Mouse (Mus musculus): Measurements from ENCODE around the gene 1700042G07Rik. TPM values are rescaled to one million over a fixed set of nuclear protein-coding genes. Genes with fewer than 3 reads are reported as not detected.

1700042G07Rik gene
- polyA plus RNA-seq (2016; fragmentation: Nextera tagmentation; extraction: Ambion mirVana), result not detected in 2 replicates

- H3K36me3 ChIP-seq, result no peaks in the 10 kb centered on the region
- peaks cover 3% of the 10 kb centered on the region; the same call in 1 of the 2 replicates for H3K27me3 ChIP-seq (ENCODE audit: insufficient read depth, poor library complexity, severe bottlenecking)
- H3K27ac ChIP-seq, result no peak within 1 kb of the TSS
- peaks cover 42% of the 10 kb centered on the region for H3K4me1 ChIP-seq (replicated peaks)
- WGBS, result 84% methylated on average over 6 of the region's 6 CpGs
- H3K9me3 ChIP-seq, result no peaks in the 10 kb centered on the region
- no peak within 1 kb of the TSS for H3K4me3 ChIP-seq
- DNase-seq (ENCODE audit: low spot score), result no peak
These were observed at the start of gene 1700042G07Rik, which contains the start of gene Gm49337 for GRCm38 (mm10) chr4:116173072-116173471. Gene 1700042G07Rik (plus strand): TSS chr4:116173372. Gene Gm49337 (plus strand): TSS chr4:116173384.

- H3K36me3 ChIP-seq, result peaks cover 25% of the 10 kb centered on the region
- peaks cover 25% of the 10 kb centered on the region for H3K4me1 ChIP-seq (replicated peaks)
- peak within 1 kb of the TSS; percentile 81 for H3K27ac ChIP-seq
- WGBS, result 9% methylated on average over 24 of the region's 24 CpGs
- H3K4me3 ChIP-seq, result peak within 1 kb of the TSS; percentile 61
- DNase-seq (ENCODE audit: low spot score), result peak; percentile 94
- H3K27me3 ChIP-seq (ENCODE audit: insufficient read depth, poor library complexity, severe bottlenecking), result no peaks in the 10 kb centered on the region
- no peaks in the 10 kb centered on the region for H3K9me3 ChIP-seq
These were observed 49.3 kb upstream of the 1700042G07Rik start, which contains the start of the genes Rad54l and Pomgnt1 for GRCm38 (mm10) chr4:116123602-116124519. Gene Rad54l (minus strand): TSS chr4:116123690. Gene Pomgnt1 (plus strand): TSS chr4:116123840.

GRCm38 (mm10) chr4:116125803-116126386, 47.3 kb upstream of the 1700042G07Rik start:
- Histone ChIP-seq H3K36me3 (peaks cover 8% of the 10 kb centered on the region; the same call in 1 of the 2 replicates), H3K4me3 (no peak overlapping the region), H3K4me1 (replicated peaks) (peaks cover 25% of the 10 kb centered on the region), H3K9me3 (no peaks in the 10 kb centered on the region), H3K27me3 (ENCODE audit: insufficient read depth, poor library complexity, severe bottlenecking) (no peaks in the 10 kb centered on the region), H3K27ac (no peak overlapping the region)
- WGBS, result 94% methylated on average over 4 of the region's 4 CpGs
- DNase-seq (ENCODE audit: low spot score), result no peak

- H3K27ac ChIP-seq, result no peak overlapping the region
- peaks cover 5% of the 10 kb centered on the region; the same call in 1 of the 2 replicates for H3K36me3 ChIP-seq
- DNase-seq (ENCODE audit: low spot score), result no peak
- peaks cover 18% of the 10 kb centered on the region for H3K4me1 ChIP-seq (replicated peaks)
- no peaks in the 10 kb centered on the region for H3K9me3 ChIP-seq
- H3K4me3 ChIP-seq, result no peak overlapping the region
- 60% methylated on average over 6 of the region's 6 CpGs for WGBS
- H3K27me3 ChIP-seq (ENCODE audit: insufficient read depth, poor library complexity, severe bottlenecking), result no peaks in the 10 kb centered on the region
These were observed 45.2 kb upstream of the 1700042G07Rik start for GRCm38 (mm10) chr4:116127956-116128355.

DNA sequence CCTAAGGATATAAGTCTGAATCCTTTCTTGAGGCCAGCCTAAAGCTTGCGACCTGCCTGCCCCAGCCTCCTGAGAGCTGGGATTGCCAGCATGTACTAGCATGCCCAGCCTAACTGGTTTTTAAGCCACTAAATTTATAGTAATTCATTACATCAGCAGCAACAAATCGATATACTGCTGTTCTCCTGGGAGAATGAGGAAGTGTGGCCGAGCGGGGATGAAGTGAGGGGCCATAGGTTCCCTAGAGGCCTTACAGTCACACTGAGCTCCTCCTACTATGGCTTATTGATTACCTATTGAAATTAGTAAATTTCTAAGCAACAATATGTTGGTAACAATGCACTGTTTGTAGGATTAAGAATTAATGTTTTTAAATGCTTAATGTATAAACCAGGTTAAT, 40.0 kb upstream of the 1700042G07Rik start:
- H3K36me3 ChIP-seq, result peaks cover 7% of the 10 kb centered on the region; the same call in 1 of the 2 replicates
- no peak overlapping the region for H3K4me3 ChIP-seq
- H3K4me1 ChIP-seq (replicated peaks), result peaks cover 8% of the 10 kb centered on the region
- no peaks in the 10 kb centered on the region for H3K27me3 ChIP-seq (ENCODE audit: insufficient read depth, poor library complexity, severe bottlenecking)
- H3K9me3 ChIP-seq, result no peaks in the 10 kb centered on the region
- no peak for DNase-seq (ENCODE audit: low spot score)
- no peak overlapping the region for H3K27ac ChIP-seq
- WGBS, result 87% methylated on average over 4 of the region's 4 CpGs

- no peaks in the 10 kb centered on the region for H3K9me3 ChIP-seq
- no peak for DNase-seq (ENCODE audit: low spot score)
- H3K36me3 ChIP-seq, result peaks cover 7% of the 10 kb centered on the region; the same call in 1 of the 2 replicates
- 37% methylated on average over 2 of the region's 2 CpGs for WGBS
- no peak overlapping the region for H3K27ac ChIP-seq
- peaks cover 8% of the 10 kb centered on the region for H3K4me1 ChIP-seq (replicated peaks)
- H3K27me3 ChIP-seq (ENCODE audit: insufficient read depth, poor library complexity, severe bottlenecking), result no peaks in the 10 kb centered on the region
- no peak overlapping the region for H3K4me3 ChIP-seq
These were observed 38.2 kb upstream of the 1700042G07Rik start for GRCm38 (mm10) chr4:116134990-116135389.

GRCm38 (mm10) chr4:116137421-116137996, 35.7 kb upstream of the 1700042G07Rik start:
- 0 out of 2 replicates have a peak, but pooled peaks cover 3% of the 10 kb centered on the region for H3K36me3 ChIP-seq
- H3K4me1 ChIP-seq (replicated peaks), result peaks cover 23% of the 10 kb centered on the region

DNA sequence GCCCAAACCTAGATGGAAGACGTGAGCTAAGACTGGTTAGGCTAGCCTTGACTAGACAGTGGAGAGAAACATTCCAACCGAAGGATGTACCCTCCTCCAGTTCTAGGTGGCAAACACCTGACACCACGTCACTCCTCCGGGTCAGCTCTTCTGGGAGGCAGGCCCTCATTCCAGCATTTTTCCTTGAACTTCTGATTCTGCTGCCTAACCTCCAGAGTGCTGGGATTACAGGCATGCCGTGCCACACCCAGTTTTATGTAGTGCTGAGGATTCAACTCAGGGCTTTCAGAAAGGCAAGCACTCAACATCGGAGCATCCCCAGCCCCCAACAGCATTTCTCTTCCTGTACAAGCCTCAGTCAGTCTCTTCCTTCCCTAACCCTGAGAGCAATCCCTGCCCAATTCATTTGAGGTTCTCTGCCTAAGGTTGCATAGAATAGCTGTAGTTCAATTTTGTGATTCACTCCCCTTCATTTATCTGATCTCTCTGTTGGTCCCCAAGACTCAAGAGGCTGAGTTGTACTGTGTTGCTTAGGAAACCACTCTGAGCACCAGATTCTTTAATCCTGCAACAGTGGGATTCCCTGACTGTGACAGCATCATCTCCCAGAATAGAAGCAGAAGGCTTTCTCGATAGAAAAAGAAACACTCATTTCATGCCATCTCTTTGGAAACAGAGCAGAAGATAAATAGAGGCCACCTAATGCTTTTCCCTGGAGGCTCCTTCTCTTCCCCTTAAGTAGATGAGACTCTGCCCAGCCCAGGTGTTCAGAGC, 32.2 kb upstream of the 1700042G07Rik start:
- no peaks in the 10 kb centered on the region for H3K9me3 ChIP-seq
- WGBS, result 85% methylated on average over 7 of the region's 7 CpGs
- peaks cover 35% of the 10 kb centered on the region for H3K27me3 ChIP-seq (ENCODE audit: insufficient read depth, poor library complexity, severe bottlenecking)
- H3K4me3 ChIP-seq, result no peak overlapping the region
- DNase-seq (ENCODE audit: low spot score), result no peak
- peaks cover 39% of the 10 kb centered on the region for H3K4me1 ChIP-seq (replicated peaks)
- 0 out of 2 replicates have a peak, but pooled peaks cover 3% of the 10 kb centered on the region for H3K36me3 ChIP-seq
- no peak overlapping the region for H3K27ac ChIP-seq

More at GRCm38 (mm10) chr4:116137421-116137996, 35.7 kb upstream of the 1700042G07Rik start:
- H3K9me3 ChIP-seq, result no peaks in the 10 kb centered on the region
- no peak overlapping the region for H3K27ac ChIP-seq
- no peak for DNase-seq (ENCODE audit: low spot score)
- WGBS, result 55% methylated on average over 13 of the region's 13 CpGs
- peaks cover 10% of the 10 kb centered on the region for H3K27me3 ChIP-seq (ENCODE audit: insufficient read depth, poor library complexity, severe bottlenecking)
- H3K4me3 ChIP-seq, result no peak overlapping the region

GRCm38 (mm10) chr4:116141736-116142135, 31.4 kb upstream of the 1700042G07Rik start:
- Histone ChIP-seq H3K27me3 (ENCODE audit: insufficient read depth, poor library complexity, severe bottlenecking) (peaks cover 35% of the 10 kb centered on the region), H3K4me3 (no peak overlapping the region), H3K9me3 (no peaks in the 10 kb centered on the region), H3K4me1 (replicated peaks) (peaks cover 39% of the 10 kb centered on the region), H3K27ac (no peak overlapping the region), H3K36me3 (no peaks in the 10 kb centered on the region)
- 50% methylated on average over 1 of the region's 1 CpGs for WGBS
- no peak for DNase-seq (ENCODE audit: low spot score)

DNA sequence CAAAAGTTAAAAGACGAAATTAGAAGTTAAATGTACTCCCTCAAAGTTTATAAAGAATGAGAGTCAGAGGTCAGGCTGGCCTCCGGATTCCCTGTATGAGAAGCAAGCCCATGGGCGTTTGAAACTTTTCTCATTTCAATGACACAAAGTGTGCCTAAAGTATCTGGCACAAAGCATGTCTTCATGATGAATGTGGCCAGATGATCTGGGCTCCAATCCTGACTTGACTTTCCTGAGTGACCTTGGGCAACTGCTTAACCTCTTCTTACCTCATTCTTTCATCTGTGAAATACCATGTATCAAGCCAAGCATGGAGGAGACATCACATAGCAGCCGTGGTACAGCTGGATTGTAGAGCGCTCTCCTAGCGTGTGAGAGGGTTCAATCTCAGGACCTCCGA, 30.9 kb upstream of the 1700042G07Rik start:
- Histone ChIP-seq H3K4me3 (no peak overlapping the region), H3K27ac (no peak overlapping the region), H3K27me3 (ENCODE audit: insufficient read depth, poor library complexity, severe bottlenecking) (peaks cover 35% of the 10 kb centered on the region), H3K36me3 (no peaks in the 10 kb centered on the region), H3K4me1 (replicated peaks) (peaks cover 37% of the 10 kb centered on the region), H3K9me3 (no peaks in the 10 kb centered on the region)
- DNase-seq (ENCODE audit: low spot score), result no peak
- WGBS, result 66% methylated on average over 7 of the region's 7 CpGs

DNA sequence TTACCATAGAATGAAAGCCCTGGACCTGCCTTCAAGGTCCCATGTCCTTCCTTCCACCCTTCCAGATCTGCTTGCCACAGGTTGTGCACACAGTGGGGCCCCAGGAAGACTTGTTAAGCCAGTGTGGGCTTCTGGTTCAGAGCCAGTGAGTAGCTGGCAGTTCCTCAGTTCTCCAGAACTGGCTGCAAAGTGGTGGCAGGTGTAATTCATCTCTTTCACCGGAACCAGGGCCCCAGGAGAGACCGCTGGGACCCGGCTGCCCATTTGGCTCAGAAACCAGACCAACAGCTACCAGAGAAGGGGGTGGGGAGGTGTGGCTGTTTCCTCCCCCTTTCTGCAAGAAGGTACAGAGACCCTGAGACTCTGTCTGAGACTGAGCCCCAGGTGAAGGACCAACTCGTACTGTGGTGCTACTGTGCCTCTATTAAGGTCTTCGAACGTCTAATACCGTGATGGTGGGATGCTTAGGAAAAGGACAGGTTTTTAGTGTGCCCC, 29.8 kb upstream of the 1700042G07Rik start:
- DNase-seq (ENCODE audit: low spot score), result no peak
- 13% methylated on average over 7 of the region's 7 CpGs for WGBS
- H3K4me1 ChIP-seq (replicated peaks), result peaks cover 34% of the 10 kb centered on the region
- no peaks in the 10 kb centered on the region for H3K9me3 ChIP-seq
- no peaks in the 10 kb centered on the region for H3K36me3 ChIP-seq
- H3K27ac ChIP-seq, result no peak overlapping the region
- peak overlapping the region; percentile 68 for H3K4me3 ChIP-seq
- H3K27me3 ChIP-seq (ENCODE audit: insufficient read depth, poor library complexity, severe bottlenecking), result peaks cover 35% of the 10 kb centered on the region
